Mouse (Mus musculus): Measurements from ENCODE around the gene Samd7. TPM values are rescaled to one million over a fixed set of nuclear protein-coding genes. Genes with fewer than 3 reads are reported as not detected.
A peak's percentile ranks its signal among the peaks of the same experiment; 100 is the strongest.

Gene Samd7
- total RNA-seq, 1 experiment from 2014 or later: not detected

DNA sequence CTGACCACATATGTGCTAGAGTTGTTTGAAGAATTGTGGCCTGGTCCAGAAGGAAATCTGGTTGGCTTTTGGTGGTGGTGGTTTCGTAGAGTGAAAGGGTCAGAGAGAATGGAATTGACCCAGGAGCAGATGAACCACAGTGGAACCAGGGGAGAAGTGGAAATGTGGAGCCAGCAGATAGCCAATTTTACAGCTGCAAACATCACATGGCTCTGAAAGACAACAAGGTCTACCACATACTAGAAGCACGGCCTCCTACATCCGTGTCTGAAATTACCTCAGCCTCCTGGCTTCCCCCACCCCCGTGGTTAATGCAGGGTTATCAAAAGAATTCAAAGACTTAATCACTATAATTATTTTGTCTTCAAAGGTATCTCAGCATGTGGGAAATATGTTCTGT, 18.8 kb downstream of the Samd7 start:
- no peak for DNase-seq

DNA sequence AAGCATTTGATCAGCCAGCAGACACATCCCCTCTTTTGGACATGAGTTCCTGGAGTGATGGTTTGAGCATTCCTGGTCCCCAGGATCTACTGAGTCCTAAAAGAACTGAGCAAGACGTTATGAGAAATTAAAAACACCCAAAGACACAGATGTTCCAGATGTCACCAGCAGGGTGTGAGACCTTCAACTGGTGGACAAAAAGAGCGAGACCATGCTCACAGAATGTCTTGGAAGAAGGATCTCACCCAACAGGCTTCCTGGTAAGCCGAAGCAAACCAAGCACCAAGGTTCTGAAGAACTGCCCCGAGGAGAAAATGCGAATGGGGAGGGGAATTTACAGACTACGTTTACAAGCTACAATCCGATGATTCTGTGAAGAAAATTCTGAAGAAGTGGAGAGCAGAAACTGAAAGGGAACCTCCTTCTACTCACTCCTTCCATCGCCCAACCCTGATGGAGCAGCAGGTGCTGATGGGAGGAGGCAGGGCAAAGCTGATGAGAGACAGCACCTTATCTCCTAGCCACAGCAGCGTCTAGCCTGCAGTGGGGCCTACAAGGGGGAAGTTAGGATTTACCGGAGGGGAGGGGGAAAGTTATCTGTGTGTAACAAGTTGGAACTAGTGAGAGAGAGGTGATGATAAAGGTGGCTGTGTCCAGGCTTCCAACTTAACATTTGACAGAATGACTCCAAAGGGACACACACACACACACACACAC, 19.4 kb downstream of the Samd7 start:
- DNase-seq: no peak

DNA sequence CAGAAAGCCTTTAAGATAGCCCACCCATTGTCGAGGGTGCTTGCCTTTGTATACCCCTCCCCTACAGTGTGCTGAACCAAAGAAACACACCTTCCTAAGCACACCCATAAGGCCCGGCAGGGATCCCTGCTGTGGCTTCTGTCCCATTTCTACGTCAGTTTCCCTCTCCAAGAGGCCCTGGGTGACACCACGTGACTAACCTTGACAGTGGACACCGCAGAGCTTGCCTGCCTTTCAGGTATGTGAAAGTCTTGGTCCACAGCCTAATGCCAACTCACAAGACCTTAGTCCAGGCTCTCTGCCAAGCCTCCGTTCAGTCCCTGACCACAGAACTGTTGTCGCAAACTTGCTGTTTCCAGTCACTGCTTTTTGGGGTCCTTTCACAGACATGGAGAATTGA, 20.1 kb downstream of the Samd7 start:
- peak; percentile 49 for DNase-seq

DNA sequence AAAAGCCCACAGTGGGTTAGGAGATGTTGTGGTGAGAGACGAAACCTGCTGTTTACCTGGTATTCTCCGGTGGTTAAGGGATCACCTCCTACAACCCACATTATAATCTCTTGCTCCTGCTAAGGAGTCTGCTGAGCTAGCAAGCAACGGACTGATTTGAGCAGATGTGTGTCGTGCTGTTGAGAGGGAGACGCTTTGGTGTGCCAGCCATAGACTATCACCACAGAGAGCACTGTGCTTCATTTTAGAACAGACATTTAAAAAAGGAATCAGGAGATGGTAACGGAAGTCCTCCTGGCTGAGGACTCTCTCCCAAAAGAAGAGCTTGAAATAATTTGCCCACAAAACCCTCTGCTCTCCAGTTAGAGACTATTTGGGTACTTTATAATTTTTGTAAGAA, 21.2 kb downstream of the Samd7 start:
- no peak for DNase-seq

DNA sequence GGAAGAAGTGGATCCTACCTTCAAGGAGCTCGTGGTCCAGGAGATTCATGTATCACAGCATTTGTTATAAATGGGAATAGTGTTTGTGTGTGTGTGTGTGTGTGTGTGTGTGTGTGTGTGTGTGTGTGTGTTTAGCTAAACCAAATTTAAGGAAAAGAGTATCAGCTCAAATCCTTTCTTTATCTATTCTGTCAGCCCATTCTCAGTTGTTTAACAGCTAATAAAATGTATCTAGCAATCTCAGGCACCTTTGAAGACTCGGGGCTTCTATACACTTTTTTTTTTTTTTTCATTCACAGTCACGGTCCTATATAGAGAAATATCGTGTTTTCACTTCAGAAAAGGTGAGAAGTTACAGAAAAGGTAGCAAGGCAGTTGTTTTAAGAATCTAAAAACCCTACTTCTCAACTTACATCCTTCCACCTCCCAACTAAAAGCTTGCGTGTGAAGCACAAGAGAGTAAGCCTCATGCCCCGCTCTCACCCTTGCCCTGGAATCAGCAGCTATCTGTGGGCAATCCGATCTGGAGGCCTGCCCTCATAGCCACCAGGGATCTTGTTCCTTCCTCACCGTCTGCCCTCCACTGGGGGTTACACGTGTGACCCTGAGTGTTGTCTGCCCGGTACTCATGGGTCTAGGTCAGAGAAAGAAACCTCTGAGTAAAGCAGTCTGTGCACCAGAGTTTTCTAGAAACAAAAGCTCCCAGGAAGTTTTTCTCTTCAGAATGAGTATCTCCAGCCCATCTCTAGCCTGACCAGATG, 23.8 kb downstream of the Samd7 start:
- peak; percentile 51 for DNase-seq

DNA sequence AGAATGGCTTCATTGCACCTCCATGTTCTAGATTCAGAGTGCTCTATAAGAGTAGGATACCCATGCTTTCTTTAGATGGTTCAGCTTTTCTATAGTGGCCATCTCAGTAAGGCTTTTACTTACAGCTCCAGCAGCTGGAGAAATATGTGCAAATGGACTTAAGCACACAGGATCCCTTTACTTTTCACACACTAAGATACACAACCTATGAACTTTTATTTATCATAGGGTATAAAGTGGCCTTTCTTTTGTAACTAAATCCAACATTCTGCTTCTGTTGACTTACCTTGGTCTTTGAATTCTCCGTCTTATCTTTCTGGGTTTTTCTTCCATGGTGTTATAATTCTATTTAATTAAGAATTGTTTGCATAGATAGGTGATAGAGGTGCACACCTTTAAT, 25.5 kb downstream of the Samd7 start:
- no peak for DNase-seq

DNA sequence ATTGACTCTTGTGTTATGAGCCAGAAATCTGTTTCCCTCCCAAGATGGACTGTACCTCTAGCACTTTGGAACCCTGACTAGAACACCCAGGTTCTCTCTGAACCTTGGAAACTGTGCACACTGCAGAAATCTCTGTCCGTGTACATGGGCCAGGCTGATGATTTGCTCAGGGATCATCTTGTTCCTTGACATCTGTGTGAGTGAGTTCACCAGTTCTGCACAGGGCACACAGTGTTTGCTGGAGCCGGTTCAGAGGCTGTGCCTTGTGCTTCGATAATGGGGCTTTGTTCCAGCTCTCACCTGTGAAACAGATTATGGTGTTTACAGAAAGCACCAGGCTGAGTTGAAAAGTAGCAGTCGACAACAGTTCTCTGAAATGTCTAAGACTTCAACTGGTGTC, 26.5 kb downstream of the Samd7 start:
- no peak for DNase-seq

DNA sequence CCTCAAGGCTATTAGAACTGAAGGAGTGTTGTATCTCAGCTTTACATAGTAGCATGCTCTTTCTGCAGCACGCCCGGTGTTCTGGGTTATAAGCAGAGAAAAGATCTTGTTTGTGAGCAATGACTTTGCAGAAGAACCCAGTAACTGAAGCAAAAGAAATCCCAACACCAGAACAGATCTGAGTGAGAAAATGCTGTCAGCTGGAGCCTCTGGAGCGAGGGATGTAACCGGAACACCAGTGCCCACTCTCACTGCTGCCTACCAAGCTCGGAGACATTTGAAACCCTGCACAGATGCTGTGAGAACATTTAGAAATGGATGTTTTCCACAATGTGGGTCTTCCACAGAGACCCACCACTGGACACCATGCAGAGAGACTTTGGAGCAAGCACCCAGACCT, 28.6 kb downstream of the Samd7 start:
- DNase-seq: no peak

DNA sequence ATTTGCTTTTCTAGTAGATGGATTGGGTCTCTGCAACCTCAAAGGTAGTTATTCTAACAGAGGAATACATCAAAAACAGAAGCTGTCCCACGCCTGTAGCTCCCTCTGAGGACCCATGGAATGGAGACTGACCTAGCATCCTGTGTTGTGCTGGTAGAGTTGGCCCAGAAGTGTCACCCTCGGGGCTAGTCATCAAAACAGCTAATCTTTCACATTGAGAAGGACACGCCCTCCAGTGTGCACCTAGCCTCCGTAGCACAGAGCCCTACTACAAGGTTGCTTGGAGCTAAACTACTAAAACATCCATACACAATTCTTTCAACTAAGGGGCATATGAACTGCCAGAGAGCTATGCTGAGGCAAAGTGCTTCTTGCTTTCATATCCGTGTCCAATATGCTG, 31.9 kb downstream of the Samd7 start:
- DNase-seq: no peak

DNA sequence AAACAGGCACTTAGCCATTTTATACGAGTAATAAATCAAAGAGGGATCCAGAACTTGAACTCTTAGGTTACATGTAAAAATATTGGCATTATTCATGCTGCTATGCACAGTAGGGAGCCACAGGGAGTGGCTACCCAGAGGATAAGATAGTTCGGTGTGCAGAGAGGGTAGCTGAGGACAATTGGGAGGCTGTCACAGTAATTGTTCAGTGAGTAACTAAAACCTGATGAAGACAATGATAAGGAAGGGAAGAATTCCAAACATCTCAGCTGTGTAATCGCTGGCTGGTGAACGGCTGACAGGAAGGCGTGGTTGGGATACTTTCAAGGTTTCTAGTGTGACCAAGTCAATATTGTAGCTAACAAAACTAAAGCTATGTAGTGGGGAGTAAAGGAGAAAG, 42.4 kb downstream of the Samd7 start:
- DNase-seq: peak; percentile 28

DNA sequence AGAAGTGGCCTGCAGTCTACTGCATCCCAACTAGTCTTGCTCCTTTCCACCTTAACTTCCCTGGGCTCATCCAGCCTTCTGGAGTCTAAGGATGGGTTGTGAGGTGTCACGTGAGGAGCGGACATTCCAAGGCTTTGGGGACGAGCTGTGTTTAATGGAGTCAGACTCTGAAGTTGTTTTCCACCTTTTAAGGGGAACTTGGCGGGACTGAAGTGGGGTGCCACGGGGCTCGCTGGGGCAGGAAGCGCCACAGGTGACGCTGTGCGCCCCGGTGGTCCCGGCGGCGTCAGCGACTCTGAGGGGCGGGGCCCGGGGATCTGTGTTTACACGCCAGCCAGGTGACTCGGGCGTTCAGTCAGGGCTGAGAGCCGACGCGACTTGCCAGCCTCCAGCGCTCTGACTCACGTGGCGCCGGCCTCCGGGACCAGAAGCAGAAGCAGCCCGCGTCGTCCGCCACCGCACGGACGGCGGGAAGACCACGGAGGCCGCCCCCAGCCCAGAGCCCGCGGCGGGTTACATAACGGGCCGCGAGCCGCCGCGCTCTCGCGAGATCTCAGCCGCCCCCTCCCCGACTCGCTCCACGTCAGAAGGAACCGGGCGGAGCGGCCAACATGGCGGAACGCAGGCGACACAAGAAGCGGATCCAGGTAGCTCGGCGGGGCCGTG, 46.8 kb downstream of the Samd7 start, which contains the start of gene Sec62:
Gene Sec62 (plus strand): TSS at position 139 of the 666 bp plus-strand sequence.
- peak; percentile 96 for DNase-seq

DNA sequence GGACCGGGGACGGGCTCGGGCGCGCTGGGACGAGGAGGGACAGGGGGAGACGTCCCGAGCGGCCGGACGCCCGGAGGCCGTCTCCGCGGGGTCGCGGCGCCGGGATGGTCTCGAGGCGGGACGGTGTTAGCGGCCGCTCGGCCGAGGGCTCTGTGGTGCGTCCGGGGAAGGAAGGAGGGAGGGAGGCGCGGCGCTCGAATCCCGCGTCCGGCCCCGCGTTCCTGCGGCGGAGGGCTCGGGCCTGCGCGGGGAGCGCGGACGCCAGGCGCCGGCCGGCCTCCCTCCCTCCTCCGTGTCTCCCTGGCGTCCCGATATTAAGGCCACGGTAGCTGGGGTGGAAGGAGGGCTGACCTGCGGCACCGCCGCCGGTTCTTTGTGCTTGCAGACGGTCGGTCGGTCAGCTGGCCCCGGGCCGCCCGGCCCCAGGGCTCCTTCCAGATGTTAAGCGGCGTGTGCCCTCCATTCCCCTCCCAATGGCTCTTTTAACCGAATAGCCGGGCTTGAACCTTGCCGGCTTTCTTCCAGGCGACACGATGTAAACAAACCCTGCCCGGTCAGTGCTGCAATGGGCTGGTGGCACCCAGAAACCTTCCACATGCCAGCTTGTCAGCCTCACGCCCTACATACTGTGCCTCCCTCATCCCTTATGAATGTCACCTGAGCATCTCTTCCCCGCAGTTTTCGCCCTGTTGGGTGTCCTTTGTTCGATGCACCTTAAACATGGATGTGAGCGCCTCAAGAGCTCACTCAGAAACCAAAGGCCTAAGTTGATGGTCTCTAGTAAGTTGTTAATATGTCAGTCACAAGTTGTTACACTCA, 47.5 kb downstream of the Samd7 start:
- DNase-seq: peak; percentile 54

DNA sequence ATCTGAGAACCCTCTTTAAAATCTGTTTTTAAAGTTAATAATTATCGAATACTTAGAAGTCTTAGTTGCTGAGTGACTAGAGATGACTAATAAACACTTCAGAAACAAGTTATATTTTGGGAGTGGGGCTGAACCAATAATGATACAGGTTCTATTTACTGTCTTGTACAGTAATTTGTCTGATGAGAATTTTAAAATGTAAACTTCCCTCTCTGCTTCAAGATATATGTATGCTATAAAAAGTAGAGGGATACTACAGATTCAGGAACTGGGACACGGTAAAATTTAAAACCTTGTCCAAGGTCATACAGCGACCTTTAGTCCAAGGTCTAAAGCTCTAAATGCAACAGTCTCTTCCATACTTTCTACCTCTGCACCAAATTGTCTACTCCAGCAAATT, 56.1 kb downstream of the Samd7 start:
- DNase-seq: no peak

DNA sequence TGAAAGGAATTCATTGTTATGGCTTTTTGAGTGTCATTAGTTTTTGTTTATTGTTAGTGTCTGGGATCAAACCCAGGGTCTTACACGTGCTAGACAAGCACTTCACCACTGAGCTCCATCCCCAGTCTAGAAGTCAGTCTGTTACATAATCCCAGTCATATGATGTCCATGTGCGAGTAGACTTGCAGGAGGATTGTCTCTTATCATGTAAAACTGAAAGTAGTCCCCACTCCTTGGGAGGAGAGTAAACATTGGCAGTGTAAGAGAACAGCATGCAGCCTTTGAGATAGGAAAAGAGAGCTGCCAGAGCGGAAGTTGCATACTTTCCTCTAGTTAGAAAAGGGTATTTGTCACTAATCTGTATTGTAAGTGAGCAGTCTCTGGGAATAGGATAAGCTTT, 66.8 kb downstream of the Samd7 start:
- no peak for DNase-seq

Other genes starting within 250 kb of the Samd7 start
- gene Mecom, start 198.3 kb upstream of the Samd7 start, total RNA-seq (2021): 15.4 and 15.6 TPM in 2 replicates
- not detected in 2 replicates for gene Actrt3, start 146.4 kb upstream of the Samd7 start, total RNA-seq (2021)
- gene Mynn, start 144.2 kb upstream of the Samd7 start, total RNA-seq (2021): 20.1 and 25.7 TPM in 2 replicates
- gene Lrriq4, start 101.8 kb upstream of the Samd7 start, total RNA-seq (2021): not detected in 2 replicates
- gene Lrrc34, start 98.4 kb upstream of the Samd7 start, total RNA-seq (2021): not detected in 2 replicates
- gene Lrrc31, start 46.5 kb upstream of the Samd7 start, total RNA-seq (2021): 0.15 TPM in 1 of 2 replicates, not detected in the other
- gene Sec62, start 46.6 kb downstream of the Samd7 start, total RNA-seq (2021): 89.3 and 92.6 TPM in 2 replicates
- gene Gpr160, start 109.7 kb downstream of the Samd7 start, total RNA-seq (2021): 1.4 and 5.4 TPM in 2 replicates
- gene Phc3, start 223.1 kb downstream of the Samd7 start, total RNA-seq (2021): 27.8 and 31.4 TPM in 2 replicates
- 50.4 and 53.0 TPM in 2 replicates for gene Prkci, start 249.5 kb downstream of the Samd7 start, total RNA-seq (2021)

Data from adrenal gland, postnatal 14 days (tissue).